Mouse (Mus musculus) G1E-ER4 (cell line): ENCODE results near the gene Gm20388. TPM values are rescaled to one million over a fixed set of nuclear protein-coding genes. Genes with fewer than 3 reads are reported as not detected.

Experiments used
- GATA1 ChIP-seq: IDR thresholded peaks from one replicate; pipeline ENCODE4 v1.8.0; 2012; ENCODE audit warnings: low read length, inconsistent platforms
- polyA plus RNA-seq: library from polyadenylated mRNA; stranded (reverse); fragments of >175 nt; gene quantifications from 2 replicates; pipeline ENCODE4 v1.2.3, GENCODE M21; 2012

The Gm20388 gene
- polyA plus RNA-seq, 1 experiment, result not detected

- no peak for TF ChIP-seq GATA1
Measured at GRCm38 (mm10) chr8:120759847-120760246, 849.2 kb downstream of the Gm20388 start.

GRCm38 (mm10) chr8:120760341-120761215 lies 849.9 kb downstream of the Gm20388 start:
- TF ChIP-seq GATA1, result no peak

GRCm38 (mm10) chr8:120763267-120763666 lies 852.6 kb downstream of the Gm20388 start:
- TF ChIP-seq GATA1, result no peak

- TF ChIP-seq GATA1, result no peak
Measured at GRCm38 (mm10) chr8:120764638-120765037, 854.0 kb downstream of the Gm20388 start.

- no peak for TF ChIP-seq GATA1
Measured at GRCm38 (mm10) chr8:120766622-120767021, 856.0 kb downstream of the Gm20388 start.

GRCm38 (mm10) chr8:120768454-120769218 lies 858.0 kb downstream of the Gm20388 start:
- TF ChIP-seq GATA1, result no peak

GRCm38 (mm10) chr8:120777184-120777583 lies 866.5 kb downstream of the Gm20388 start:
- no peak for TF ChIP-seq GATA1

- TF ChIP-seq GATA1, result no peak
Measured at GRCm38 (mm10) chr8:120777732-120778131, 867.1 kb downstream of the Gm20388 start.

GRCm38 (mm10) chr8:120779106-120779505 lies 868.5 kb downstream of the Gm20388 start:
- TF ChIP-seq GATA1, result no peak

- TF ChIP-seq GATA1, result no peak
Measured at GRCm38 (mm10) chr8:120783781-120784180, 873.1 kb downstream of the Gm20388 start.

- no peak for TF ChIP-seq GATA1
Measured at GRCm38 (mm10) chr8:120786753-120787152, 876.1 kb downstream of the Gm20388 start.

GRCm38 (mm10) chr8:120787631-120788030 lies 877.0 kb downstream of the Gm20388 start:
- TF ChIP-seq GATA1, result no peak

GRCm38 (mm10) chr8:120792710-120793109 lies 882.1 kb downstream of the Gm20388 start:
- no peak for TF ChIP-seq GATA1

- TF ChIP-seq GATA1, result no peak
Measured at GRCm38 (mm10) chr8:120795944-120796635, 885.4 kb downstream of the Gm20388 start.

GRCm38 (mm10) chr8:120797019-120797727 lies 886.5 kb downstream of the Gm20388 start:
- no peak for TF ChIP-seq GATA1

GRCm38 (mm10) chr8:120800308-120800865 lies 889.7 kb downstream of the Gm20388 start:
- no peak for TF ChIP-seq GATA1
